Mouse (Mus musculus): ENCODE data around the gene Fscn1. TPM values are rescaled to one million over a fixed set of nuclear protein-coding genes. Genes with fewer than 3 reads are reported as not detected.

Fscn1 gene
- polyA plus RNA-seq, 1 experiment = 139 TPM

GRCm38 (mm10) chr5:142962444-142962961 is 2.4 kb downstream of the Fscn1 start:
- no peaks in the 10 kb centered on the region for H3K36me3 ChIP-seq (ENCODE audit: control insufficient read depth, insufficient read depth, low read length, poor library complexity, severe bottlenecking)
- H3K27me3 ChIP-seq (ENCODE audit: control insufficient read depth, insufficient read depth, low read length, poor library complexity, severe bottlenecking) = no peaks in the 10 kb centered on the region
- peak overlapping the region; percentile 58 for H3K27ac ChIP-seq (ENCODE audit: insufficient read depth, low read length)
- H3K9me3 ChIP-seq (replicated peaks; ENCODE audit: control insufficient read depth, insufficient read depth, low read length, poor library complexity, severe bottlenecking) = no peaks in the 10 kb centered on the region
- H3K9ac ChIP-seq (ENCODE audit: low read depth, poor library complexity, severe bottlenecking) = peak overlapping the region; percentile 74
- no peak for TF ChIP-seq CTCF (IDR thresholded peaks at IDR 0.05; ENCODE audit: low read depth, low read length)
- no peak for TF ChIP-seq POLR2A (IDR thresholded peaks at IDR 0.05; ENCODE audit: insufficient read depth, low read length)
- TF ChIP-seq EP300 (IDR thresholded peaks at IDR 0.05; ENCODE audit: insufficient read depth, low read depth, low read length) = no peak
- H3K4me1 ChIP-seq (ENCODE audit: control insufficient read depth, insufficient read depth, low read length) = peaks cover 12% of the 10 kb centered on the region
- H3K4me3 ChIP-seq (ENCODE audit: low read depth, low read length) = peak overlapping the region; percentile 79

GRCm38 (mm10) chr5:142963003-142963704 is 3.0 kb downstream of the Fscn1 start:
- no peaks in the 10 kb centered on the region for H3K36me3 ChIP-seq (ENCODE audit: control insufficient read depth, insufficient read depth, low read length, poor library complexity, severe bottlenecking)
- no peaks in the 10 kb centered on the region for H3K27me3 ChIP-seq (ENCODE audit: control insufficient read depth, insufficient read depth, low read length, poor library complexity, severe bottlenecking)
- TF ChIP-seq POLR2A (IDR thresholded peaks at IDR 0.05; ENCODE audit: insufficient read depth, low read length) = no peak
- TF ChIP-seq EP300 (IDR thresholded peaks at IDR 0.05; ENCODE audit: insufficient read depth, low read depth, low read length) = no peak
- no peak for TF ChIP-seq CTCF (IDR thresholded peaks at IDR 0.05; ENCODE audit: low read depth, low read length)
- peak overlapping the region; percentile 79 for H3K4me3 ChIP-seq (ENCODE audit: low read depth, low read length)
- H3K9me3 ChIP-seq (replicated peaks; ENCODE audit: control insufficient read depth, insufficient read depth, low read length, poor library complexity, severe bottlenecking) = no peaks in the 10 kb centered on the region
- H3K27ac ChIP-seq (ENCODE audit: insufficient read depth, low read length) = peak overlapping the region; percentile 58
- peaks cover 12% of the 10 kb centered on the region for H3K4me1 ChIP-seq (ENCODE audit: control insufficient read depth, insufficient read depth, low read length)
- H3K9ac ChIP-seq (ENCODE audit: low read depth, poor library complexity, severe bottlenecking) = peak overlapping the region; percentile 74

GRCm38 (mm10) chr5:142963705-142964494 is 3.8 kb downstream of the Fscn1 start:
- Histone ChIP-seq H3K27ac (ENCODE audit: insufficient read depth, low read length) (peak overlapping the region; percentile 17), H3K36me3 (ENCODE audit: control insufficient read depth, insufficient read depth, low read length, poor library complexity, severe bottlenecking) (peaks cover 3% of the 10 kb centered on the region), H3K4me1 (ENCODE audit: control insufficient read depth, insufficient read depth, low read length) (peaks cover 9% of the 10 kb centered on the region), H3K4me3 (ENCODE audit: low read depth, low read length) (peak overlapping the region; percentile 79), H3K9me3 (replicated peaks; ENCODE audit: control insufficient read depth, insufficient read depth, low read length, poor library complexity, severe bottlenecking) (no peaks in the 10 kb centered on the region), H3K9ac (ENCODE audit: low read depth, poor library complexity, severe bottlenecking) (peak overlapping the region; percentile 25; the same call in 1 of the 2 replicates), H3K27me3 (ENCODE audit: control insufficient read depth, insufficient read depth, low read length, poor library complexity, severe bottlenecking) (no peaks in the 10 kb centered on the region)
- TF ChIP-seq EP300 (IDR thresholded peaks at IDR 0.05; ENCODE audit: insufficient read depth, low read depth, low read length) = no peak
- TF ChIP-seq POLR2A (IDR thresholded peaks at IDR 0.05; ENCODE audit: insufficient read depth, low read length) = no peak
- TF ChIP-seq CTCF (IDR thresholded peaks at IDR 0.05; ENCODE audit: low read depth, low read length) = no peak

GRCm38 (mm10) chr5:142964650-142965049 is 4.5 kb downstream of the Fscn1 start:
- Histone ChIP-seq H3K27ac (ENCODE audit: insufficient read depth, low read length) (no peak overlapping the region), H3K27me3 (ENCODE audit: control insufficient read depth, insufficient read depth, low read length, poor library complexity, severe bottlenecking) (no peaks in the 10 kb centered on the region), H3K36me3 (ENCODE audit: control insufficient read depth, insufficient read depth, low read length, poor library complexity, severe bottlenecking) (peaks cover 3% of the 10 kb centered on the region), H3K4me3 (ENCODE audit: low read depth, low read length) (no peak overlapping the region), H3K9ac (ENCODE audit: low read depth, poor library complexity, severe bottlenecking) (no peak overlapping the region), H3K4me1 (ENCODE audit: control insufficient read depth, insufficient read depth, low read length) (peaks cover 5% of the 10 kb centered on the region), H3K9me3 (replicated peaks; ENCODE audit: control insufficient read depth, insufficient read depth, low read length, poor library complexity, severe bottlenecking) (no peaks in the 10 kb centered on the region)
- TF ChIP-seq CTCF (IDR thresholded peaks at IDR 0.05; ENCODE audit: low read depth, low read length) = no peak
- no peak for TF ChIP-seq EP300 (IDR thresholded peaks at IDR 0.05; ENCODE audit: insufficient read depth, low read depth, low read length)
- no peak for TF ChIP-seq POLR2A (IDR thresholded peaks at IDR 0.05; ENCODE audit: insufficient read depth, low read length)

GRCm38 (mm10) chr5:142968411-142968810 is 8.3 kb downstream of the Fscn1 start:
- no peaks in the 10 kb centered on the region for H3K27me3 ChIP-seq (ENCODE audit: control insufficient read depth, insufficient read depth, low read length, poor library complexity, severe bottlenecking)
- no peaks in the 10 kb centered on the region for H3K9me3 ChIP-seq (replicated peaks; ENCODE audit: control insufficient read depth, insufficient read depth, low read length, poor library complexity, severe bottlenecking)
- no peak overlapping the region for H3K27ac ChIP-seq (ENCODE audit: insufficient read depth, low read length)
- H3K9ac ChIP-seq (ENCODE audit: low read depth, poor library complexity, severe bottlenecking) = no peak overlapping the region
- TF ChIP-seq CTCF (IDR thresholded peaks at IDR 0.05; ENCODE audit: low read depth, low read length) = no peak
- TF ChIP-seq EP300 (IDR thresholded peaks at IDR 0.05; ENCODE audit: insufficient read depth, low read depth, low read length) = no peak
- TF ChIP-seq POLR2A (IDR thresholded peaks at IDR 0.05; ENCODE audit: insufficient read depth, low read length) = no peak
- no peak overlapping the region for H3K4me3 ChIP-seq (ENCODE audit: low read depth, low read length)
- H3K36me3 ChIP-seq (ENCODE audit: control insufficient read depth, insufficient read depth, low read length, poor library complexity, severe bottlenecking) = peaks cover 24% of the 10 kb centered on the region
- H3K4me1 ChIP-seq (ENCODE audit: control insufficient read depth, insufficient read depth, low read length) = peaks cover 5% of the 10 kb centered on the region
